Mouse (Mus musculus) C2C12 (cell line): ENCODE measurements around the gene Tnnc1.

Experiments
- CTCF ChIP-seq: IDR thresholded peaks from one replicate; pipeline ENCODE4 v1.5.1; 2011; ENCODE audit not compliant: control insufficient read depth, insufficient read depth, insufficient read length
- FOSL1 ChIP-seq: IDR thresholded peaks from one replicate; pipeline ENCODE4 v1.8.0; 2011; ENCODE audit warnings: mild to moderate bottlenecking, low read length; ENCODE audit not compliant: poor library complexity, insufficient read depth, severe bottlenecking
- MAX ChIP-seq: IDR thresholded peaks from one replicate; pipeline ENCODE4 v1.6.1; 2011; ENCODE audit warnings: mild to moderate bottlenecking, control low read depth
- MYOD1 ChIP-seq: IDR thresholded peaks from one replicate; pipeline ENCODE4 v1.6.1; 2011; ENCODE audit warnings: low read depth; ENCODE audit not compliant: control insufficient read depth, insufficient read length
- USF1 ChIP-seq: IDR thresholded peaks from one replicate; pipeline ENCODE4 v1.6.1; 2011; ENCODE audit warnings: low read depth, mild to moderate bottlenecking, control low read depth, moderate library complexity

DNA sequence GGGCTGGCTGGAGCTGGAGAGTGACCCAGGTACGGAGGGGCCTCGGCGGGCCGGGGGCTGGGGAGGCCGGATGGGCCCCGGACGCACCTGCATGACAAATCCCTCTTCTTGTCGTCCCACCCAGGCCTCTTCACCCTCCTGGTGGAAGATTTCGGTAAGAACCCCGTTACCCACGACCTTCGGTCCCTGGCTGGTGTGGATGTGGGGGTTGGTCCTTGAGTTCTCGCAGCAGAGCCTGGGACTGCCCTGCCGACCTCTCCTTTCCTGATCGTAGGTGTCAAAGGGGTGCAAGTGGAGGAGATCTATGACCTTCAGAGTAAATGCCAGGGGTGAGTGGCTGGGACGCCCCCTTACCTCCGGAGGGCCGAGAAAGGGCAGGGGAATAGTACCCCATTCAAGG, 43.5 kb downstream of the Tnnc1 start:
- TF ChIP-seq USF1: no peak
- TF ChIP-seq CTCF: no peak
- TF ChIP-seq MAX: no peak
- TF ChIP-seq FOSL1: no peak
- TF ChIP-seq MYOD1: no peak
